Mouse (Mus musculus) C2C12 (cell line): Measurements from ENCODE around the gene Gm17428.

Experiments used
- CTCF ChIP-seq: IDR thresholded peaks from one replicate; pipeline ENCODE4 v1.5.1; 2011; ENCODE audit not compliant: control insufficient read depth, insufficient read depth, insufficient read length
- FOSL1 ChIP-seq: IDR thresholded peaks from one replicate; pipeline ENCODE4 v1.8.0; 2011; ENCODE audit warnings: mild to moderate bottlenecking, low read length; ENCODE audit not compliant: poor library complexity, insufficient read depth, severe bottlenecking
- MYOG ChIP-seq: IDR thresholded peaks from one replicate; pipeline ENCODE4 v1.6.1; 2011; ENCODE audit not compliant: control insufficient read depth, insufficient read length; ENCODE audit errors: extremely low read depth

DNA sequence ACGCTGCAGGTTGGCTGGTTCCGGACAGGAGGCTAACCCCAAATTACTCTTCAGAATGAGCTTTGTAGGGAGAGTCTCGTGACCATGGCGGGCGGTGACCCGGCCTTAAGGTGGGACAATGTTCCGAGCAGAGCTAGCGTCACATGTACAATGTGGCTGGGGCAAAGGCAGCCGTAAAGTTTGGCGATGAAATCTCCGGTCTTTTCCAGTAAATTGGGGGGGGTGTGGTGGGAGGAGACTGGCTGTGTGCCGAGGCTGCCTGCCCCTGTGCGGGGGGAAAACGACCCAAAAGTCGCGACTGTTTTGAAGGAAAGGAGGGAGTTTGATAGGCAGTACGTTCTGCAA lies 39.0 kb downstream of the Gm17428 start:
- TF ChIP-seq CTCF, result no peak
- no peak for TF ChIP-seq MYOG
- no peak for TF ChIP-seq FOSL1
